Mouse (Mus musculus): ENCODE results near the gene Coro2a.

Gene Coro2a

GRCm38 (mm10) chr4:46555762-46556161, 46.2 kb downstream of the Coro2a start:
- DNase-seq, result peak; percentile 63 to 82

DNA sequence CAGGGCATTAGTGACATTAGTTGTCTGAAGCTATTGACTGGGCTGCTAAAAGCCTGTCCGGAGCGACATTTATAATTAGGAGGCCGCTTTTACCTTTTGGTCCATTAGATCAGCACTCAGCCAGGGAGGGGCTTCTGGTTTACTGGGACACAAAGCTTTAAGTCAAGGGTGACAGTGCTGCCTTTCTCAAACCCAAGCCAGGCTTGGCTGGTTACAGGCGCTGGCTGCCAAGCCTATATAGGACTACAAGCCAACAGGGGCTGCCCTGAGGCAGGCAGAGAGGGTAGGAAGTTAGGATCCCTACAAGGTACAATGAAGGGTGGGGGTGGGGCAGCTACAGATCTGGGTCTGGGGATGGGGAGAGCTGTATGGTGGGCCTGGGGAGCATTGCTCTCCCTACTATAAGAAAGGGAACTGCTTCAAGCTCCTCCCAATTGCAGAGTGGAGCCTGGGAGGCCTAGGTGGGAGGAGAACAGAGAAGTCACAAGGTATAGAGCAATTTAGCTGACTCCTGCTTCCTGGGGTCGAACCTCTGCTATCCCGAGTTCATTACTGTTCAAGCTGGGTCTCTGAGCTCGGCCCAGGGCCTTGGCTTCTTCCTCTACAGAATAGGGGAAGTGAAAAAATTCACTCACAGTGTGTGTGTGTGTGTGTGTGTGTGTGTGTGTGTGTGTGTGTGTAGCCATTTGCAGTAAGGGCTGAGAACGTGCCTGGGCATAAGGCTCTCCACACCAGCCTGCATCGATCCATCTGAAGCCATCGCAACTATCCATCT, 47.5 kb downstream of the Coro2a start:
- DNase-seq, result peak; percentile 41 to 49

GRCm38 (mm10) chr4:46553864-46554263, 48.1 kb downstream of the Coro2a start:
- DNase-seq, result peak; percentile 86 to 92

- no peak for DNase-seq
These were observed 51.6 kb downstream of the Coro2a start for GRCm38 (mm10) chr4:46550406-46550805.

GRCm38 (mm10) chr4:46549979-46550378, 52.0 kb downstream of the Coro2a start:
- DNase-seq, result no peak

GRCm38 (mm10) chr4:46546709-46547108, 55.3 kb downstream of the Coro2a start:
- DNase-seq, result no peak

- DNase-seq, result peak; percentile 73 to 76
These were observed 56.5 kb downstream of the Coro2a start for GRCm38 (mm10) chr4:46545498-46545897.

GRCm38 (mm10) chr4:46544313-46544712, 57.7 kb downstream of the Coro2a start:
- DNase-seq, result peak in 1 of 2 experiments; percentile 30

DNA sequence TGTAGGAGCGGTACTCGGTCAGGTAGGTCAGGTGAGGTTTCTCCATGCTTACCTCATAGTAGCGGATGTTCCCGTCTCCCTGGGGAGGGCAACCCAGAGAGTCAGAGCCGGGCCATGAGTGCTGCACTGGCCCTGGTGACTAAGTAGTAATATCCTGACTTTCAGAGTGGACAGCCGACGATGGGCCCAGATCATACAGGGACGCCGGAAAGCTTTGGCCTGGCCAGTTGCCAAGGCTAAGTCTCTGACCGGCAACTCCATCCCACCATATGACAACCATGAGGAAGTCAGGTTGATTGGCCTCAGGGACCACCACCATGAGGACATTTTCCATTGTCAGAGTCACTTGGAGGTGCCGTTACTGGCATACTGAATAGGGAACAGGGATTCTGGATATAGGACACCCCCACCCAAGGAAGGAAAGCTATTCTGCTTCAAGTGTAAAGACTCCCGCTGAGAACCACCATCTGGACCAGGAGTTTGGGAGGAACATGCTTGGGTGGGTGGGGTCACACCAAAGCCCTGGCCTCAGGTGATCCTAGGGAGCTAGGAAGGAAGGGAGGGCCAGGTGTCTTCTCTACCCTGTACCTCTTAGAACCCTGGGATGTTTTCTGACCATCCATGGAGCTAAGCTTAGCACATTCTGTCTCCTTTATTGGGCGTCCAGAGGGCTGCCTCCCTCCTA, 58.5 kb downstream of the Coro2a start:
- DNase-seq, result no peak

- DNase-seq, result no peak
These were observed 60.3 kb downstream of the Coro2a start for GRCm38 (mm10) chr4:46541707-46542106.

GRCm38 (mm10) chr4:46539167-46539566, 62.8 kb downstream of the Coro2a start:
- DNase-seq, result no peak

DNA sequence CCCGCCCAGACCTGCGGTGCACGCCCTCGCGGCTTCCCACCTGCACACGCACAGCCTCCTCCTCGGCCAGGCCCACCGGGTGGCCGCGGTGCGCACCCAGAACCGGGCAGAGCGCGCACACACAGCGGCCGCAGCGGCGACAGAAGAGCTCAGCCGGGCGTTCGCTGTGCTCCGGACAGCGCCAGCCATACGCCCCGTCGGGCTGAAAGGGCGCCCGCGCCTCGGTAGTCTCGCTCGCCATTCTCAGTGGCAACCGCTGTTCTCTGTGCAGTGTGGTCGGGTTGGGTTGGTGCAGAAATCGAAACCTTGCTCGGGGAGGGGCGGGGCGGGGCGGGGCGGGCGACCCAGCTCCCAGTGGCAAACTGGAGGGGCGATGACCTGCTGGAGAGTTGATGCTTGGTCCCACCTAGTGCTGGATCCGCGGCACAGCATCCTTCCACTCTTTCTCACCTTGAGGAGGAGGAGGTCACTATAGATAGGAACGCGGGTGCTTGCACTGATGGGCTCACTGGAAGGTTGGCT, 66.1 kb downstream of the Coro2a start, which contains the start of gene Trim14:
Trim14 (minus strand) TSS at position 302 of the 522 bp plus-strand sequence.
- DNase-seq, result peak; percentile 65 to 72

- peak; percentile 33 to 48 for DNase-seq
These were observed 66.7 kb downstream of the Coro2a start for GRCm38 (mm10) chr4:46535094-46535830.

GRCm38 (mm10) chr4:46533934-46534720, 67.9 kb downstream of the Coro2a start:
- peak; percentile 44 to 59 for DNase-seq

DNA sequence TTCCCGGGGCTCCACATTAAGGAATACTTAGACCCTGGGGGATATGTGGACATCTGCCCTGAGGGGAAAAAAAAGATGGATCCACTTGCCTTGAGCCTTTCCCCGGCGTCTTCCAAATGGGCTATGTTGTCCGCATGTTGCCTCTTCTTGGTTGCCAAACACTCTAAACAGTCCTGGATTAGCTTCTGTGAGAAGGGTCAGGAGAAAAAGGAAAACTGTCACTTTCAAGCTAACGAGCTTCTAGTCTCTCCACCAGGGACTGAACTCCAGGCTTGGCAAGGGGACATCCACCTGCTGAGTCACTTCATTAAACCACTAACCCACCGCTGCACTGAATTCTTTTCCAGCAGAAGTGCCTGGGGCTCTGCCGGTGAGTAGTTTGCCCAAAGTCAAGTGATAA, 69.1 kb downstream of the Coro2a start:
- DNase-seq, result no peak

- no peak for DNase-seq
These were observed 69.5 kb downstream of the Coro2a start for GRCm38 (mm10) chr4:46532511-46532910.

GRCm38 (mm10) chr4:46529722-46530121, 72.3 kb downstream of the Coro2a start:
- no peak for DNase-seq

GRCm38 (mm10) chr4:46527558-46527926, 74.5 kb downstream of the Coro2a start:
- DNase-seq, result peak in 1 of 2 experiments; percentile 24

DNA sequence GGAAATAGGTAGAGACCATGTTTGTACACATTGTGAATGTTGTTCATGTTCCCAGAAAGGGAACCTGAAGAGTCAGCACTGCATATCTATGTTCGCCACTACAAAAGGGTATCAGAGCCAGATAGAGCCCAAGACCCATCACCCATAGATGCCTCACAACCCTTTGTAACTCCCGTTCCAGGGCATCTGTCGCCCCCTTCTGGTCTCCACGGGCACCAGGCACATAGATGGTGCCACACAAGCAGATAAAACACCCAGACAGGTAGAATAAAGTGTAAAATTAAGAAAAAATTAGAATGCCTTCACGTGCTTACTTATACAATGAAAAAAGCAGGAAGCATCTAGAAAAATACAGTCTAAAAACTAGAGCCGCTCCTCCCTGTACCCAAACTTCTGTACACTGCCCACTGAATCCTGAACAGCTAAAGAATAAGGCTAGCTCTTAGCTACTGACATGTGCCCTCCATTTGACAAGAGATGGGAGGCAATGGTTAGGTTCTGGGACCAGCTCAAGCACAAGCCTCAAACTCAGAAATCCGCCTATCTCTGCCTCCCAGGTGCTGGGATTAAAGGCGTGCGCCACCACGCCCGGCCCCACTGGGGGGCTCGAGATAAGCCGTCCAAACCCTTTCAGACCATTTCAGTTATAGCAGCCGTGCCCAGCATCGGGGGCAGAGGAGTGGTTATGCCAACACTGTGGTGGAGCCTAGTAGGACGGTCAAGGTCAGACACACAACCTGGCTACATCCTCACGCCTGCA, 75.0 kb downstream of the Coro2a start:
- no peak for DNase-seq

DNA sequence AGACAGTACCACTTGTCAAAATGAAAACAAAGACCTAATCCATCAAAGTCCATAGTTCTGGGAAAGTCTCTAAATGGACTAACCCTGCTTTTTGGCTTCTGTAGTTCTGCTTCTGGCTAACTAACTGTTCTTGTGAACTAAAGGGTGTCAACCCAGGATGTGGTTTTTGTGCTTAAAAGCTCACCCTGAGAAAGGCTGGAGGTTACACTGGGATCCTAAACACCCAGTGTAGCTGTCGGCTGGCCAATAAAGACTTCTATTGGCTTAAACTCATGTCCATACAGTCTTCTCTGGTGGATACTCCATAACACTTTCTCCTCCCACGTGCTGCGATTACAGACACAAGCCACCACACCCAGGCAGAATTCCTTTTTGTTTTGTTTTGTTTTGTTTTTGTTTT, 75.8 kb downstream of the Coro2a start:
- no peak for DNase-seq

- DNase-seq, result peak in 1 of 2 experiments; percentile 31
These were observed 78.7 kb downstream of the Coro2a start for GRCm38 (mm10) chr4:46523324-46523723.

All from lung, adult 18-20 months (tissue).